Mouse (Mus musculus) kidney, postnatal 4 days (tissue): ENCODE data around the gene Tex19.2.

Source experiments
- DNase-seq, 2 experiments: peaks; one replicate each; pipeline ENCODE4 v3.0.0; 2021; ENCODE audit warnings: mixed read lengths in 2 of 2

The Tex19.2 gene

DNA sequence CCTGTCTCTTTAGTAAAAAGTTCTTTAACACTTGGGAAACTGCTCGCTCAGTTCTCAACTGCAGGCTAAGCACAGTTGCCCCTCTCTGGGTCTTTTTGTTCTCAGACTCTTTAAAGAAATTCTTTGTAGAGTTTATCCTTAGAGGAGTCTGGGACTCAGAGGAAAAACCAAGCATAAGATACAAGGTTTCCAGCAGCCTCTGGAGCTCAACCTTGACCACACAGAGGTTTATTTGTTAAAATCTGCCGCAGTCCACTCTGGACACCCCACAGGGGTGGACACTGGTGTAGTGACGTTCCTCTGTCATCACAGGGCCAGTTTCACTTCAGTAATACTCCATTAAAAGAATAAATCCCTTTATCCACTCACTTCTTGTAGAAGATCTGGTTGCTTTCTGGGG lies at the start of gene Tex19.2:
Tex19.2 (minus strand) TSS at position 101 of the 400 bp plus-strand sequence.
- DNase-seq, result no peak

DNA sequence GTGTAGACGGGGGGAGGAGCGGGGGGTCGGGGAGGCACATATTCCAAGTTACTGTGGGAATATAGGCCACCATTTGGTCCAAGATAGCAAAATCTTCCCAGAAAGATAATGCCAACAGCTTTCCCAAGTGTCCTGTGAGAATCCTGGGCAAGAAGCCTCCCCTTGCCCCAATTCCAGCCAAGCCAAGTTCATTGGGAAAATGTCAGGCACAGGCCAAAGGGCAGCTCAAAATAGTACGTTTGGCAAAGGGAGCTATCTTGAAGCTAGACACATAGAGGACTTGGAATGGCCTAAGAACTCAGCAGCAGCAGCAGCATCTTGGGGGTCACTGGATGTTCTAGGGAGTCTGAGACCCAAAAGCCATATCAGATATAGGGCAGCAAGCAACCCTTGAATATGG lies 45.3 kb upstream of the Tex19.2 start:
- no peak for DNase-seq

DNA sequence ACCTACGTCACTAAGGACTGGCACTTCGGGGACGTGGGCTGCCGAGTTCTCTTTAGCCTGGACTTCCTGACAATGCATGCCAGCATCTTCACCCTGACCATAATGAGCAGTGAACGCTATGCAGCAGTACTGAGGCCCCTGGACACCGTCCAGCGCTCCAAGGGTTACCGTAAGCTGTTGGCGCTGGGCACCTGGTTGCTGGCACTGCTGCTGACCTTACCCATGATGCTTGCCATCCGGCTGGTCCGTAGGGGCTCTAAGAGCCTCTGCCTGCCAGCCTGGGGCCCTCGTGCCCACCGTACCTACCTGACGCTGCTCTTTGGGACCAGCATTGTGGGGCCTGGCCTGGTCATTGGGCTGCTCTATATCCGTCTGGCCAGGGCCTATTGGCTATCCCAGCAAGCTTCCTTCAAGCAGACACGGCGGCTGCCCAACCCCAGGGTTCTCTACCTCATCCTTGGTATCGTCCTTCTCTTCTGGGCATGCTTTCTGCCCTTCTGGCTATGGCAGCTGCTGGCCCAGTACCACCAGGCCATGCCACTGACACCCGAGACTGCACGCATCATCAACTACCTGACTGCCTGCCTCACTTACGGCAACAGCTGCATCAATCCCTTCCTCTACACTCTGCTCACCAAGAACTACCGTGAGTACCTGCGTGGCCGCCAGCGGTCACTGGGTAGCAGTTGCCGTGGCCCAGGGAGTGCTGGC lies 42.3 kb upstream of the Tex19.2 start:
- no peak for DNase-seq

DNA sequence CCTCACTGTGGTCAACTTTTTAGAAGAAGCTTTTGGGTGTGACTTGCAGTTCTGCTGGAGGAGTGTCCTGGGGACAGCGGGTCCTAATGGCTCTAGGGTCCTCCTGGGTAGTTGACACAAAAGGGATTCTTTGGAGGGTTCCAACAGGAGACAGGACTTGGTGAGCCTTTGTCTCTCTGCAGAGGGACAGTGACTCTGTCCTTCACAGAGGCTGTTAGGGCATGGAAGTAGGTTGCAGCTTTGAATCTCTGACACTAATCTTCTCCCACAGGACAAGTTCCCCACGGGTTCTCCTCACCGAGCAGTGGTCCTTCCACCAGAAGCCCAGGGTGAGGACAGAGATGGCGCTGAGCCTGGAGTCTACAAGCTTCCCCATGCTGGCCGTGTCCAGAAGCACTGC lies 41.5 kb upstream of the Tex19.2 start, which contains the start of gene Uts2r:
Uts2r (plus strand) TSS at position 301 of the 400 bp plus-strand sequence.
- DNase-seq, result no peak

DNA sequence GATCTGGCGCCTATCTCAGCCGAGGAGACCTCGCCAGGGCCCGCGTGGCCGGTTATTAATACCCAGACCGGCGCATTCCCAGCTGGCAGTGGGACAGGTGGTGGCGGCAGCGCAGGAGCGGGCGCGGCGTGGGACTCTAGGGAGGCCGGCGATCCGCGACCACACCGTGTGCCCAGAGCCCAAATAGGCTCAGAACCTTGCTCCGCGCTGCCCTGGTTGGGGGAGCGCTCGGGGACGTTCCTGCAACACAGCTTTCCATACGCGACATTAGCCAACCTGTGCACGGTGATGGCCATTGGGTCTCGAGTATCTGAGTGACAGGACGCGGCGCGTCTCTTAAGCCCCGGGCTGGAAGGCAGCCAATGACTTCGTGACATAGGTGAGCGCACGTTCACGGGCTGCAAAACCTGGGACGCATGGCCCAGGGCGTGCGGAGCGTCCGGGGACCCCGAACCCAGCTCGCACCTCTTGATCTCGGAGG lies 38.0 kb upstream of the Tex19.2 start:
- peak; percentile 28 to 39 for DNase-seq

DNA sequence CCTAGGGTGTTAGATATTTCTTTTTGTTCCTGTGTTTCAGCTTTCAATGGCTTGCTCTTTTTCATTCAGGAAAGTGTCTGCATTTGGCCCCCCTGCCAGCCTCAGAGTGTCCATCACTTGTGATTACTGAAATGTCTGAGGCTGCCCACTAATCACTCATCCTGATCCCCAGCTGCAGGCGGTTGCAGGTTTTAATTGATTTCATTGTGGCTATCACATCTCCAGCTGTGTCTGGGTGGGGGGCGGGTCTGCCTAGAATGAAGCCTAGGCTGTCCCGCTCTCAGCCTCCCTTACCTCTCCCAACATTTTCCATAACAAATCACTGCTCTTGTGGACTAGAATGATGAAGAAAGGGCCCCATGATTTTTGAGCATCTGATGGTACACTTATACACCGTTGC lies 35.7 kb upstream of the Tex19.2 start:
- DNase-seq, result no peak

DNA sequence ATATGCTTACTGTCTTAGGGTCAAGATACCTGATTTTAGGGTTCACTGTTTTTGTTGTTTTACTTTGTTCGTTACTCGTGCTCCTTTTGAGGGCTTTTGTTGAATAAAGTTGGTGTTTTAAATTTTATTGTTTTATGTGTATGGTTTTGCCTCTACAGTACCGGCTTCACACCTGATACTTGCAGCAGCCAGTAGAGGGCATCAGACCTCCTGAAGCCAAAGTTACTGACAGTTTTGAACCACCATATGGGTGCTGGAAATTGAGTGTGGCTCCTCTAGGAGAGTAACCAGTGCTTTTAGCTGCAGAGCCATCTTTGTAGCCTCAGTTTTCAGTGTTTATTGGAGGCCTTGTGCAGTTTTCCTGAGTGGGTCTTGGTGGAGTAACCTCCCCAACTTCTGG lies 29.7 kb upstream of the Tex19.2 start:
- DNase-seq, result no peak

DNA sequence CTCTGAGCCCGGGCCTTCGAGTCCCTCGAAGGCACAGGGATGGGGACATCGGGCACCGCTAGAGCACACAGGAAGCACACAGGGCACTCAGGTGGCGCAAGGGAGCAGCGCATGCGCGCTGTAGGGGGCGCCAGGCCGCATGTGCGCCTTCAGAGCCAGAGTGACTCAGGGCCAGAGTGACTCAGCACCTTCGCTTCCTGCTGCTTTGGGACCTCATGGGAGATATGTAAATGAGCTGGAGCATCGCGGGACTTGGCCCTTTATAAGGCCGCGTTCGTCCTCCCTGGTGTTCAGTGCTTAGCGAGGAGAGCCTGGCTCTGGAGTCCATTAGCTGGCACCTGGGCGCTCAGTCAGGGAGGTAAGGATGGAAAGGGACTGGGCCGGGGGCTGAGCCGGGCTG lies 27.4 kb upstream of the Tex19.2 start, which contains the start of gene Tex19.1:
Tex19.1 (plus strand) TSS at position 279 of the 400 bp plus-strand sequence.
- DNase-seq, result peak in 1 of 2 experiments; percentile 16

DNA sequence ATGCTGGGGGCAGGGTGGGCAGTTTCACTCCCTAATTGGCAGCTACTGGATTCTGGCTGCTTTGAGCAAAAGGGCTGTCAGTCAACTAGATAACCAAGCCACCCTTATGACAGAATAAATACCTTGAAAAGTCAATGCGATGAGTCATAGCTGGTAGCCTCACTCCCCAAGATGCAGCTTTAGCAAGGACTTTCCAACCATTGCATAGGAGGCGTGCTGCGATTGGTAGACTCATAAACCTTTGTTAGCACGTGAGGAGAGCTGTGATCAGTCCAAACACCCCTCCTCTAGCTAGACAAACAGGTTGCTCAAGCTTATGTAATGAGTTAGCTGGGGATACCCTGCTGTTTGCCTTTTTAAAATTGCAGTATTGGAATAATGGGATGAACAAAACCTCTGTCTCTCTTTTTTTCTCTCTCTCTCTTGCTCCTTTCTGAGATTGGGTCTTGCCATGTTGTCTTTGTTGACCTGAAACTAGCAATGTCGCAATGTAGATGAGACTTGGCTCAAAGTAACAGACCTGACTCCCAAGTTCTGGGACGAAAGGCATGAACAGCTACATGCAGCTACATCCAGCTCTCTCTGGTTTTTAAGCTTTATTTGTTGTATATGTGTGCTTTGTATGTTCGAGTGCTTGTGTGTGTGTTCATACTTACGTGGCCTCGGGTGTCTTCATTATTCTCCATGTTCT lies 25.0 kb upstream of the Tex19.2 start:
- no peak for DNase-seq

DNA sequence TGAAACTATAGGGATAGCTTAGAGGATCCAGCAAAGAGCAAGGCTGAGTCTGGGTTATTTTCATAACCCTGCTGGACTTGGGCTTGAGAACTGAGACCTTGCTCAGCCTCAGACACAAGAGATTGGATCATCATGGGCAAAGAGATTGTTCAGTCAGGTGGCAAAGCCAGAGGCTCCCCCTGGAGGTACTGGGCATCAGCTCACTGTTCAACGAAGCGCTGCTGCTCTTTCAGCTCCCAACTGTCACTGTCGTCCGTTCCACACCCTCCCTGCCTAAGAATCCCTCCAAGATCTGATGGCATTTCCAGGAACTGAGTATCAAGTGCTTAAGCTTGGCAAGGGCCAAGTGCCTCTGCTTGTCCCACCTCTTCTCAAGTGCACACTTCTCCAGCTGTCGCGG lies 20.3 kb upstream of the Tex19.2 start:
- peak in 1 of 2 experiments; percentile 38 for DNase-seq

DNA sequence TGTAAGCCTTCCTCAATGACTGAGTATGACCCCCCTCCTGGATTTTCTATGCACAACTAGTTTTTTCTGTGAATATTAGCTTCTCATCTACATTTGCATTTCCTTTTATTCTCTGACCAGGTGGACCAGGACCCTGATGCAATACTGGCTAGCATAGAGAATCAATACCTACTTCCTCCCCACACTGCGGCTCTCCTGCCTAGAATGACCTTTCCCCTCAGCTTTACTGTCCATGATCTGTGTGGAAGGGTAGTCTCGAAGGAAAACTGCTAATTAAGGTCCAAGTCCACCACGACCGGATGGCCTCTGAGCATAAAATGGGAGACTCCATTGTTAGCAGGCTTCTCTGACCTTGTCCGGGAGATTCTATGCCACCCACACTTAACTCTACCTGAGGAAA lies 19.2 kb upstream of the Tex19.2 start:
- no peak for DNase-seq

DNA sequence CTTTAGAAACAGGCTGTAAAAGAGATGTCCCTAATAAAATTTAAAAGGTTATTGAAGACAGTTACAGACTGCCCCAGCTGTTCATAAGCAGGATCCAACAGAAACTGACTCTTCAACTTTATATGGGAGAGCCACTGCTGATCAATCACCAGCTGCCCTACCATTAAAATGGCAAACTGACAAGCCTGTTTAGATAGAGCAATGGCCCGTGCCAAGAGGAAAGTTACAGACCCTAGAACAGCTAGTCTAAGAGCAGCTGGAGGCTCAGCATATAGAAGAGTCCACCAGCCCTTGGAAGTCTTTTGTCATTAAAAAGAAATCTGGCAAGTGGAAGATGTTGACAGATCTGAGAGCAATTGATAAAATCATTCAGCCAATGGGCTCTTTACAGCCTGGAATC lies 16.1 kb upstream of the Tex19.2 start:
- no peak for DNase-seq

DNA sequence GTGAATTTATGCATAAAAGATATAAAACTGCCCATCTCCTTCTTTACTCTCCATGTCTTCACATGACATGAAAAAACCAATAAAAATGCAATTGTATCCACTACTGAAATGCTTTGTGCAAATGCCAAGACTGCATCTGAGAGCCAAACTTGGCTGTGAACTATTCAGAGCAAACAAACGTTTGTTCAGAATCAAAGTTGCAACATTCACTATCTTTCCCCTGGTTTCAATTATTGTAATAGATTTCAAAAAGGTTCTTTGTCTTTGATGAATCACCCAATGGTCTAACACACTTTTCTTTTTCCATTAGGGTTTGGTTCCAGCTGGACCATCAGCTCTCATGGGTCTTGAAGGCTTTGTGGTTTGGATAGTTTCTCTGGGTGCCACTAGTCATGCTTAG lies 11.1 kb upstream of the Tex19.2 start:
- DNase-seq, result no peak

DNA sequence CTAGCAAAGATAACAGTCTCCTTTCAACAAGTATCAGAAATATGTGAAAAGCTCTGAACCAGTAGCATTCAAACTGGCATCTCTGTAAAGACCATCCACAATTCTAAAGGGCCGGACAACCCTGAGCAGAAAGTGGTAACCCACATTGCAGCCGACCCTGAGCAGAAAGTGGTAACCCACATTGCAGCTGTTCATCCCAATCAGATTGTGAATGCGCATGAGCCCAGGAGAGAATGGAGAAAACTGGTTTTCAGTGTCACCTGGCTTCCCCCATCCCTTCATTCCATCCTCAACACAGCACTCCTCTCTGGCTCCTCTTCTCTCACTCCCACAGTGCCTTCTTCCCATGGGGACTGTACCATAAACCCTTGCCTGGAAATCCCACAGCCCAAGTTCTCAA lies 9.0 kb upstream of the Tex19.2 start:
- DNase-seq, result no peak

DNA sequence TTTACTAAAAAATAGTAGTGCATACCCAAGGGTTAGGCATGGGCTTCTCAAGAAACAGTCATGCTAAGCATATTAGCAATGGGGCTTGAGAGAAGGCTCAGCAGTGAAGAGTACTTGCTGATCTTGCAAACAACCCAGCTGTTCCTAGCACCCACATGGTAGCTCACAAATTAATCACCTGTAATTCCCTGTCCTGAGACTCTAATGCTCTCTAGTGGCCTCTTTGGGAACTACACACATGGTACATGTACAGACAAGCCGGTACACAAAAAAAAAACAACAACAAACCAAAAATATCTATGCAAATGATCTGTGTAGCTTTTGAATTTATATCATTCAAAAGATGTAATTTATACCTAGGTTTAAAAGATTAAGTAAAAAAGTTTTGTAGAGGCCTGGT lies 7.9 kb upstream of the Tex19.2 start:
- DNase-seq, result no peak

DNA sequence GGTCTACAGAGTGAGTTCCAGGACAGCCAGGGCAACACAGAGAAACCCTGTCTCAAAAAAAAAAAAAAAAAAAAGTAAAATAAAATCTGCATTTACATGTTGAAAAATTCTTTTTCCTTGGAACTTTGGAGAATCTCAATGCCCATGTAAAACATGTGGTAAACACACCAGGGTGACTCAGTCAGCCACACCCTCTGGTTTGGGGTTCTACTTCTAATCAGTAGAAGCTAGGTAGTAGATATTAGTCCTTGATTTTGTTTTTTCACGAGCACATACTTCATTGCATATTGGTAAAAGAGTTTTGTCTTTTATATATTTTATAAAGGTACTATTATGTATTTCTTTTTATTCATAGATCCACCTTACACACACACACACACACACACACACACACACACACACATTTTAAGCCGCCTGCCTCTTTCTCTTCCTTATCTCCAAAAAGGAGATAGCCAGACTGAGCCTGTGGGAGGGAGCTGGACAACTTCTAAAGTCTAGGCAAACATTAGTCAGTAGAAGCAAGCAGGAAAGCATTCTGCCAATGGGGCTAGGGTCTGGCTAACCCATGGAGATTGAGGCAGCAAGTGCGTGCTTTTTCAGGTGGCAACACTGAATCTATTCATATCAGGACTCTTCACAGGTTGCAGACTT lies 7.2 kb upstream of the Tex19.2 start:
- no peak for DNase-seq

DNA sequence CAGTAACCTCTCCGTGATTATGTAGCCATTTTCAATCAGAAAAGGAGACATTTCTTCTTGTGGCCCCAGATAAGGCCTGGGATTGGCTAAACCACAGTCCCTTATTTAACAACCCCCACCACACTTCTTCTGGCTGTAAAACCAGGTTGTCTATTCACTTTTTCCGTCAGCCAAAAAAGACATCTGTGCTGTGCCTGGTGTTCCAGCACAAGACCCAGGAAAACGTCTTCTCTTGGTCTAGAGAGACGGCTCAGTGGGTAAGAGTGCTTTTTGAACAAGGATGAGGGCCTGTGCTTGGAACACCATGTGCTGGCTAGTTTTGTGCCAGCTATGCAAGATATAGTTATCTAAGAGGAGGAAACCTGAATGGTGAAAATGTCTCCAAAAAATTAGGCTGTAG lies 5.0 kb upstream of the Tex19.2 start:
- no peak for DNase-seq

DNA sequence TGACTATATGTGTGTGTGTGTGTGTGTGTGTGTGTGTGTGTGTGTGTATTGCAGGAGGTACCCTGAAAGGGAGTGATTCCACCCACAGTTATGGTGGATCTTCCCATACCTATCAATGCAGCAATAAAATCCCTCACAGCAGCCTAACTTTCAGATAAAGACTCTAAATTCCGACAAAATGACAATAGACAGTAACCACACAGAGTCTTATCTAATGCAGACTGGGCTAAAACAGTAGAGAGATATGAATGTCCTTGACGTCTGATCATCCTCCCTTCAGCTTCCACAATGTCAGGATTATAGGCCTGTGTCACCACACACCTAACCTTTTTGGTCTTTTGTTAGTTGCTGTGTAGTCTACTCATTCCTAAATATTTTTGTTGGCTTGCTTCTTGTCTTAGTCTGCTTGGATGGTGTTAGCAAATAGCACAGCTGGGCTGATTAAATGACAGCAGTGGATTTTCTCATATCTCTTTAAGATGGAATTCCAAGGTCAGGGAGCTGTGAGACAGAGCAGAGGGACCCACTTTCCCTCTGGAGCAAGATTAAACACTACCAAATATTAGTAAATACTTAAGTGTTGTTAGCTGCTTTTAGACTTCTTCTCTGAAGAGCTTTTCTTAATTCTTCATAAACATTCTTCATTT lies 3.7 kb upstream of the Tex19.2 start:
- DNase-seq, result no peak

DNA sequence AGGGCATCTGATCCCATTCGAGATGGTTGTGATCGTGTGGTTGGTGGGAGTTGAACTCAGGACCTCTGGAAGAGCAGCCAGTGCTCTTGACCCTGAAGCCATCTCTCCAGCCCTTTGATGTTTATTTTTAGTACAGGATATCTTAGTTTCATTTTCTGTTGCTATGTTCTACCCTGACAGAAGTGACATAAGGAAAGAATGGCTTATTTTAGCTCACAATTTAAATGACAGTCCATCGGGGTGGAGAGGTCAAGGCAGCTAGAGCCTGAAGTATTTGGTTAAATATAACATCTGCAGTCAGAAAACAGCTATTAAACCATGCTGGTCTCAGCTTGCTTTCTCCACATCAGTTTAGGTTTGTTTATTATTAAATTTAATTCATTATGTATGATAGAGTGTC lies 2.7 kb upstream of the Tex19.2 start:
- peak in 1 of 2 experiments; percentile 34 for DNase-seq

DNA sequence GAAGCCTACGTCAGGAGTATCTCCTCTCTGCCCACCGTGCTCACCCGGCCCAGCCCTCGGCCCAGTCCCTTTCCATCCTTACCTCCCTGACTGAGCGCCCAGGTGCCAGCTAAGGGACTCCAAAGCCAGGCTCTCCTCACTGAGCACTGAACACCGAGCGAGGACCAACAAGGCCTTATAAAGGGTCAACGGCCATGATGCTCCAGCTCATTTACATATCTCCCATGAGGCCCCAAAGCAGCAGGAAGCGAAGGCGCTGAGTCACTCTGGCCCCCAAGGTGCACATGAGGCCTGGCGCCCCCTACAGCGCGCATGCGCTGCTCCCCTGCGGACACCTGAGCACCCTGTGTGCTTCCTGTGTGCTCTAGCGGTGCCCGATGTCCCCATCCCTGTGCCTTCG lies 371 bp downstream of the Tex19.2 start:
- no peak for DNase-seq

DNA sequence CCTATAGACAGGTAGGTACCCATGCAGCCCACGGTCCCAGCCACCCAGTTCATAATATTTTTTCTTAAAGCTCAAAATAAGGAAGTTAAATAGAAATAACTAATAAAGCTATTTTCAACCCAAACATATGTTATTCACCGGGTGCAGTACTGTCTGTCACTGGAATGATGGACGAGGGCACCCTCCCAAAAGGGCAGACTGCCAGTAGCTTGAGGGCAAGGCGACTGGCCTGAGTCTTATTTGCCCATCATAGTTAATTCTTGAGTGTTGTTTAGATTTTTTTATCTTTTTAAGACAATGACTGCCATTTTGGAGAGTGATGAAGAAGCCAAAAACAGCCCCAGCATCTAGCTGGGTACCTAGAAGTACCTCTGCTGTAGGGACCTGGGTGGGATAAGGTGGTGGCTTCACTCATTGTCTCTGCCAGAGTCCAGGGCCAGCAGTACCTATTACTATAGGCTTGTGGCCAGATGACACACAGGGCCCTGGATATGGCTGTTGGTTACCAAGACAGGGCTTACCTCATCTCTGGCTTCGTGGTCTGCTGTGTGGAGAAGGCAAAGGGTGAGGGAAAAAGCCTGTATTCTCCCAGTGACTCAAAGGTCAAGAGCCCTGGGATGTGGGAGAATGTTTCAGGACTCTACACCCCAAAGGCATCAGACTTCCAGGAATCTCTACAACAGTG lies 6.2 kb downstream of the Tex19.2 start:
- no peak for DNase-seq

DNA sequence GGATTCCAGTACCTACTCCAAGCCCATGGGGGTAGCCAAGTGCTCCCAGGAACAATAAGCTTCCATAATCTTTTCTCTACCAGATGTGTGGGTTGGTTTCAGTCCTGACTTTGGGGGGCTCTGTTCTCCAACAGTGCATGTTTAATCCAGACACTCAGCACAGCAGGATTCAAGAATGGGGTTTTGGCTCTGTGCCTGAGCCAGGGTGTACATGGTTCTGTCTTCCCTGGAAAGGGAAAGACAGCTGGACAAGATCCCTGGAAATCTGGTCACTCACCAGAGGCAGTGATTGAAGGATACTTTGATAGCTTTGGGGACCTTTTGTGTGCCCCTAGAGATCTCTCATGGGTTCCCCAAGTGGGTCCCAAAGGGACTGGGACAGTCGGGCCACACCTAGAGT lies 6.9 kb downstream of the Tex19.2 start:
- no peak for DNase-seq

DNA sequence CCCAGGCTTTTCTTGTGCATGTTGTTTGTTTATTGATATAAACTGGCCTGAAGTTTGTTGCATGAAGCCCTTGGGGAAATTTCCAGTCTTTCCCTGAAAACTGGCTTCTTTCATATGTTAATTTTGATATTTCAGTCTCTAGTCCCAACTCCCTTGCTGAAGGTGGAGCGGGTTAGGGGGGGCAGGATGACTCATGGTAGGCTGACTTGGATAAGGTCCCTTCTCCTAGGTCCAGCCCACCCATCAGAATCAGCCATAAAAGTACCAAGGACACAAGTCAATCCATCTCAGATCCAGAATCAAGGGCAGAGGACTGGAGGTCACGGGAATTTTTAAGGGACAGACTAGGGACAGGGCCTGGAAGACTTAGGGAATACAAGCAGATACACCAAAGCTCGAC lies 7.4 kb downstream of the Tex19.2 start:
- DNase-seq, result no peak
